Mouse (Mus musculus): ENCODE measurements at regions not wholly inside any gene's neighbourhood (a gene's known extent, or its start where the extent isn't known, plus 50 kb on each side); places are given as distances from the start of the nearest gene placed in this dataset.

DNA sequence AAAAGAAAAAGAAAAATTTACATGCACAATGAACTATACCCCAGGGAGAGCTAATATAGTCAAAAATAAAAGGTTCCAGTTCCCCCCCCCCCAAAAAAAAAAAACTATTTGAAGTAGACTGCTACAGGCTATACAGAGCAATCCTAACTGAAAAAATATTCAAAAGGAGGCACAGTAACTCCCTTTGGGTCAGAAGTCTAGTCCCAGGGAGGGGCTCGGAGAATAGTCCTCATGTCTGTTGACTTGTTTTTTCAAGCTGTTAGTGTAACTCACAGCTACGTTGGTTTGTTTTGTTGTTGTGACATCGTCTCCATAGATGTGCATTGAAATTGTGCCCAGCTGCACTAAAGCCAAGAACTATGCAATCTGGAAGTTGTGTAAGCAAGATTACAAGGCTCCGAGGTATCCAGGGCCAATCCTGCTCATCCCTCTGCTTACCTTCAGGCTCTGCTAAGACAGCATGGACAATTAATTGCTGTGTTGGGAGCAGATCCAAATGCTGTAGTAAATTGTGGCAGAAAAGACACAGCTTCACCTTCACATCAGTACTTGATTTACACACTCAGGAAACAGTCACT, 137.2 kb upstream of the Pnpt1 start:
- TF ChIP-seq POLR2A (IDR thresholded peaks at IDR 0.05; ENCODE audit: borderline replicate concordance, extremely low read depth, insufficient read depth, insufficient read length, poor library complexity, severe bottlenecking) = no peak
- no peak for TF ChIP-seq CTCF (IDR thresholded peaks at IDR 0.05; ENCODE audit: borderline replicate concordance, extremely low read depth, insufficient read depth, insufficient read length)

Data from brain, embryonic 14.5 days (tissue).